Mouse (Mus musculus) heart, postnatal 0 days (tissue): ENCODE data around the gene 5730522E02Rik. TPM values are rescaled to one million over a fixed set of nuclear protein-coding genes. Genes with fewer than 3 reads are reported as not detected.
A peak's percentile ranks its signal among the peaks of the same experiment; 100 is the strongest.

Source experiments
- ATAC-seq: fragments of 200-750 bp; cut with Nextera tagmentation; 2 replicates; pipeline ENCODE4 v1.8.0; 2017; ENCODE audit warnings: low read depth, moderate number of reproducible peaks, moderate library complexity; ENCODE audit not compliant: insufficient read depth
- DNase-seq: peaks from one replicate; pipeline ENCODE4 v3.0.0-alpha.2; 2016; ENCODE audit warnings: low spot score
- H3K27ac ChIP-seq: fragments of 300-500 bp; sonication (generic); 2 replicates; pipeline ENCODE4 v1.5.1; 2014; ENCODE audit warnings: low read depth, mild to moderate bottlenecking
- H3K27me3 ChIP-seq: fragments of 300-500 bp; sonication (generic); 2 replicates; pipeline ENCODE4 v1.6.1; 2014; ENCODE audit warnings: low read length, mixed read lengths; ENCODE audit not compliant: control insufficient read depth, insufficient read depth
- H3K36me3 ChIP-seq: fragments of 300-500 bp; sonication (generic); replicated peaks from 2 replicates; pipeline ENCODE4 v1.6.1; 2014; ENCODE audit warnings: low read length, mixed read lengths; ENCODE audit not compliant: control insufficient read depth, insufficient read depth
- H3K4me1 ChIP-seq: fragments of 300-500 bp; sonication (generic); 2 replicates; pipeline ENCODE4 v1.6.1; 2014; ENCODE audit warnings: antibody characterized with exemption; ENCODE audit not compliant: control insufficient read depth, insufficient read depth
- H3K4me2 ChIP-seq: fragments of 300-500 bp; sonication (generic); 2 replicates; pipeline ENCODE4 v1.6.1; 2014; ENCODE audit warnings: low read depth, mild to moderate bottlenecking, low read length, moderate library complexity
- H3K4me3 ChIP-seq: fragments of 300-500 bp; sonication (generic); 2 replicates; pipeline ENCODE4 v1.5.1; 2014; ENCODE audit warnings: low read depth, low read length
- H3K9ac ChIP-seq: fragments of 300-500 bp; sonication (generic); replicated peaks from 2 replicates; pipeline ENCODE4 v1.6.1; 2014; ENCODE audit warnings: low read depth, low read length, mixed read lengths
- H3K9me3 ChIP-seq: fragments of 300-500 bp; sonication (generic); replicated peaks from 2 replicates; pipeline ENCODE4 v1.6.1; 2016; ENCODE audit warnings: low read length; ENCODE audit not compliant: control insufficient read depth
- CTCF ChIP-seq: IDR thresholded peaks from 2 replicates; pipeline ENCODE4 v1.5.1; 2016; ENCODE audit warnings: antibody characterized with exemption, control low read depth, low read depth
- EP300 ChIP-seq: IDR thresholded peaks from 2 replicates; pipeline ENCODE4 v1.6.1; 2016; ENCODE audit warnings: antibody characterized with exemption, low read depth
- WGBS: fragments of 180-500 bp; shearing (Covaris S2); extraction: QIAGEN DNeasy Blood & Tissue Kit; methylation state at CpG from one replicate; pipeline ENCODE4 v1.1.7; 2014; 5-methylcytosine and 5-hydroxymethylcytosine counted together
- polyA plus RNA-seq: library from polyadenylated mRNA; unstranded; fragments of >200 nt; fragmentation: Nextera tagmentation; extraction: Ambion mirVana; gene quantifications from 2 replicates; pipeline ENCODE4 v1.2.1, GENCODE M21; 2015
- total RNA-seq: library from RNA; depleted of rRNA; stranded (reverse); fragments of >200 nt; gene quantifications from 2 replicates; pipeline ENCODE4 v1.2.3, GENCODE M21; 2014; ENCODE audit warnings: low replicate concordance

Gene 5730522E02Rik
- total and polyA plus RNA-seq, 2 experiments from 2014 or later: 0.52 TPM; not detected in 1

- Histone ChIP-seq H3K36me3 (no peaks in the 10 kb centered on the region), H3K27me3 (no peaks in the 10 kb centered on the region), H3K4me1 (no peaks in the 10 kb centered on the region), H3K9ac (no peak overlapping the region), H3K9me3 (no peaks in the 10 kb centered on the region), H3K4me2 (no peak overlapping the region), H3K4me3 (no peak overlapping the region), H3K27ac (no peak overlapping the region)
- no peak for DNase-seq
- no peak for TF ChIP-seq CTCF
- no peak for ATAC-seq
- WGBS: 74% methylated on average over 2 of the region's 2 CpGs
Measured at GRCm38 (mm10) chr11:26203466-26203865, 7.1 kb downstream of the 5730522E02Rik start.

GRCm38 (mm10) chr11:26202842-26203241 lies 7.7 kb downstream of the 5730522E02Rik start:
- TF ChIP-seq CTCF (no peak), EP300 (no peak)
- H3K4me1 ChIP-seq: no peaks in the 10 kb centered on the region
- no peaks in the 10 kb centered on the region for H3K27me3 ChIP-seq
- DNase-seq: no peak
- no peak overlapping the region for H3K4me3 ChIP-seq
- H3K9ac ChIP-seq: no peak overlapping the region
- H3K36me3 ChIP-seq: no peaks in the 10 kb centered on the region
- H3K9me3 ChIP-seq: no peaks in the 10 kb centered on the region
- 78% methylated on average over 5 of the region's 5 CpGs for WGBS
- H3K27ac ChIP-seq: no peak overlapping the region
- no peak for ATAC-seq
- no peak overlapping the region for H3K4me2 ChIP-seq

- H3K27me3 ChIP-seq: no peaks in the 10 kb centered on the region
- H3K4me1 ChIP-seq: no peaks in the 10 kb centered on the region
- H3K36me3 ChIP-seq: no peaks in the 10 kb centered on the region
- DNase-seq (no peak), ATAC-seq (no peak)
- H3K4me2 ChIP-seq: no peak overlapping the region
- no peak overlapping the region for H3K4me3 ChIP-seq
- H3K9ac ChIP-seq: no peak overlapping the region
- TF ChIP-seq CTCF (no peak), EP300 (no peak)
- no peaks in the 10 kb centered on the region for H3K9me3 ChIP-seq
- no peak overlapping the region for H3K27ac ChIP-seq
Measured at GRCm38 (mm10) chr11:26201778-26202097, 8.8 kb downstream of the 5730522E02Rik start.

GRCm38 (mm10) chr11:26200970-26201777 lies 9.4 kb downstream of the 5730522E02Rik start:
- Histone ChIP-seq H3K27me3 (no peaks in the 10 kb centered on the region), H3K9me3 (no peaks in the 10 kb centered on the region), H3K4me3 (no peak overlapping the region), H3K4me1 (no peaks in the 10 kb centered on the region), H3K36me3 (no peaks in the 10 kb centered on the region), H3K27ac (no peak overlapping the region), H3K9ac (no peak overlapping the region), H3K4me2 (no peak overlapping the region)
- WGBS: 45% methylated on average over 4 of the region's 4 CpGs
- ATAC-seq (no peak), DNase-seq (peak; percentile 25)
- TF ChIP-seq EP300 (no peak), CTCF (peak; percentile 71)

- no peak overlapping the region for H3K27ac ChIP-seq
- H3K4me1 ChIP-seq: no peaks in the 10 kb centered on the region
- DNase-seq (no peak), ATAC-seq (no peak)
- 78% methylated on average over 3 of the region's 3 CpGs for WGBS
- H3K9ac ChIP-seq: no peak overlapping the region
- H3K9me3 ChIP-seq: no peaks in the 10 kb centered on the region
- TF ChIP-seq EP300 (no peak), CTCF (no peak)
- no peaks in the 10 kb centered on the region for H3K36me3 ChIP-seq
- H3K27me3 ChIP-seq: no peaks in the 10 kb centered on the region
- H3K4me2 ChIP-seq: no peak overlapping the region
- H3K4me3 ChIP-seq: no peak overlapping the region
Measured at GRCm38 (mm10) chr11:26195468-26195867, 15.1 kb downstream of the 5730522E02Rik start.
